Mouse (Mus musculus) testis, adult 2 months (tissue): Measurements from ENCODE around the gene Serpina6. TPM values are rescaled to one million over a fixed set of nuclear protein-coding genes. Genes with fewer than 3 reads are reported as not detected.
"Not testable (repeated sequence)": the region's sequence is repeated elsewhere in the genome, so short reads cannot be mapped to it uniquely, and the experiment has no call there.

Source experiments
- H3K27ac ChIP-seq: fragments of 200-500 bp; 2 replicates; pipeline ENCODE4 v1.5.1; 2012; ENCODE audit warnings: low read depth, low read length; ENCODE audit not compliant: control insufficient read depth, insufficient read depth
- H3K27me3 ChIP-seq: fragments of 200-500 bp; 2 replicates; pipeline ENCODE4 v1.6.1; 2012; ENCODE audit warnings: mild to moderate bottlenecking, low read length, moderate library complexity; ENCODE audit not compliant: control insufficient read depth, insufficient read depth
- H3K36me3 ChIP-seq: fragments of 200-500 bp; 2 replicates; pipeline ENCODE4 v1.6.1; 2012; ENCODE audit warnings: mild to moderate bottlenecking, low read length; ENCODE audit not compliant: control insufficient read depth, insufficient read depth
- H3K4me1 ChIP-seq: fragments of 200-500 bp; 2 replicates; pipeline ENCODE4 v1.6.1; 2012; ENCODE audit warnings: low read length; ENCODE audit not compliant: control insufficient read depth, insufficient read depth
- H3K4me3 ChIP-seq: fragments of 200-500 bp; 2 replicates; pipeline ENCODE4 v1.5.1; 2012; ENCODE audit warnings: low read depth, mild to moderate bottlenecking, low read length, moderate library complexity, mixed read lengths; ENCODE audit not compliant: control insufficient read depth
- CTCF ChIP-seq: fragments of 200-500 bp; IDR thresholded peaks from 2 replicates; pipeline ENCODE4 v1.5.1; 2012; ENCODE audit warnings: low read depth, mild to moderate bottlenecking, inconsistent platforms, low read length, moderate library complexity; ENCODE audit not compliant: control insufficient read depth, insufficient read depth, insufficient replicate concordance
- POLR2A ChIP-seq: fragments of 200-500 bp; IDR thresholded peaks from 2 replicates; pipeline ENCODE4 v1.6.1; 2012; ENCODE audit warnings: low read depth, mild to moderate bottlenecking, inconsistent platforms, low read length, moderate library complexity; ENCODE audit not compliant: control insufficient read depth
- polyA plus RNA-seq: library from polyadenylated mRNA; depleted of rRNA; stranded (reverse); fragments of >200 nt; gene quantifications from 2 replicates; pipeline ENCODE4 v1.2.3, GENCODE M21; 2012

The Serpina6 gene
- polyA plus RNA-seq, 1 experiment, result 0.07 TPM

DNA sequence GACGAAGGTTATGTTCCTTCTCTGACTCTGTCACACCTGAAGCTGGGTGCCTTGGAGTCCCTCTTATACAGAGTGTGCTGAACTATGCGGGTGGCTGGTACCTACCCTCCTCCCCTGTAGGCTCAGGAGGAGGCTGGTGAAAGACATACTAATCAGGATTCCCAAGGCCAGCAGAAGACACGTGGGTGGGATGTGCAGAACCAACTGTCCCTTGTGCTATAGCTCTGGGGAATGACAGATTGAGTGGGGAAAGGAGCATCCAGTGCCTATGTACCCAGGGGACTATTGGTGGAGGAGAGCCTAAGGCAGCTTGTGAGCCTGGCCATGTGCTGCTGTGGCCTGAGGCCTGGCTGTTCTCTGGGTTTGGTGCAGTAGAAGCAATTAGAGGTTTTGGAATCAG lies 29.0 kb upstream of the Serpina6 start:
- peaks cover 2% of the 10 kb centered on the region for H3K4me1 ChIP-seq
- TF ChIP-seq POLR2A (no peak), CTCF (no peak)
- H3K4me3 ChIP-seq, result no peak overlapping the region
- H3K36me3 ChIP-seq, result no peaks in the 10 kb centered on the region
- H3K27me3 ChIP-seq, result no peaks in the 10 kb centered on the region
- H3K27ac ChIP-seq, result 0 out of 2 replicates have a peak overlapping the region, but pooled peaks have one; percentile 37

DNA sequence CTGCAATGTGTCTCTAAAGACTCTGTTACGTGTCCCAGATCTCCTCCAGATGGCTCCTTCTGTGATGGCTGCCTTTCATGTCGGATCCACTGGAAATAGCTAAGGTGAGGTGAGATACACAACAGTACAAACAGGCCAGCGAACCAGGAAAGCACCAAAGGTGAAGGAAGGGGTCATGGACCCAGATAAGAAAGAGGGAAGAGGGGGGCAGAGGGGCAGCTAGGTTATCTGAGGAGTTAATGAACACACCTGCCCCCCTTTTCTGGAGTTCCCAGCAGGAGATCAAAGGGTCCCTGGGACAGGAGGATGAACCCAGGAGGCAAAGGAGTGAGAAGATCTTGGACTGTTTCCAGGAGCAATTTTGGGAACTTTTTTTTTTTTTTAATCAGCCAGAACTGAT lies 28.4 kb upstream of the Serpina6 start:
- Histone ChIP-seq H3K4me3 (no peak overlapping the region), H3K27ac (no peak overlapping the region), H3K27me3 (no peaks in the 10 kb centered on the region), H3K36me3 (no peaks in the 10 kb centered on the region), H3K4me1 (peaks cover 2% of the 10 kb centered on the region)
- no peak for TF ChIP-seq CTCF

GRCm38 (mm10) chr12:103683775-103684174 lies 26.8 kb upstream of the Serpina6 start:
- peaks cover 2% of the 10 kb centered on the region for H3K4me1 ChIP-seq
- H3K36me3 ChIP-seq, result no peaks in the 10 kb centered on the region
- H3K4me3 ChIP-seq, result no peak overlapping the region
- H3K27ac ChIP-seq, result no peak overlapping the region
- no peaks in the 10 kb centered on the region for H3K27me3 ChIP-seq
- TF ChIP-seq CTCF, result no peak
- no peak for TF ChIP-seq POLR2A

- H3K4me1 ChIP-seq, result peaks cover 1% of the 10 kb centered on the region
- no peaks in the 10 kb centered on the region for H3K36me3 ChIP-seq
- H3K4me3 ChIP-seq, result no peak overlapping the region
- H3K27ac ChIP-seq, result no peak overlapping the region
- TF ChIP-seq CTCF (no peak), POLR2A (no peak)
- no peaks in the 10 kb centered on the region for H3K27me3 ChIP-seq
These were observed 24.7 kb upstream of the Serpina6 start for GRCm38 (mm10) chr12:103681739-103682138.

DNA sequence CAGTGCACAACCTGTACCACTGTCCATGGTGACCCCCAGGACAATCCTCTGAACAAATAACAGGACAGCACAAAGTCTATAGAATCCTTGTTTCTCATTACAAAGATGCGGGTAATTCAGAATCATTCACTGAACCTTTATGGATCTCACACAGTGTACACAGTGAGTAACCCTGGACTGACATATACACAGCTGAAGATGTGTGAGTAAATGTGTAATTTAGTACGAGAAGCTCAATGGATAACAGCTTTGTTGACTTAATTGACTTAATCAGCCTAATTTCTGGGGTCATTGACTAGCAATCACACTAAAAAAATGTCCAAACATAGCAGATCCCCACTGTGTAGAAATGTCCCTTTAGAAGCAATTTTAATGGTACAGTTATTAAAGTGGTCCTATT lies 24.2 kb upstream of the Serpina6 start:
- H3K4me1 ChIP-seq, result no peaks in the 10 kb centered on the region
- H3K27me3 ChIP-seq, result no peaks in the 10 kb centered on the region
- H3K27ac ChIP-seq, result no peak overlapping the region
- no peak overlapping the region for H3K4me3 ChIP-seq
- H3K36me3 ChIP-seq, result no peaks in the 10 kb centered on the region
- no peak for TF ChIP-seq CTCF

GRCm38 (mm10) chr12:103679853-103680252 lies 22.8 kb upstream of the Serpina6 start:
- not testable (repeated sequence) for H3K27me3 ChIP-seq, H3K4me3 ChIP-seq, H3K4me1 ChIP-seq, H3K36me3 ChIP-seq, H3K27ac ChIP-seq

GRCm38 (mm10) chr12:103676039-103676438 lies 19.0 kb upstream of the Serpina6 start, which contains the start of gene Serpina16:
Gene Serpina16, minus strand, starts transcription at chr12:103676139.
- TF ChIP-seq CTCF (no peak), POLR2A (no peak)
- Histone ChIP-seq H3K27me3 (no peaks in the 10 kb centered on the region), H3K4me3 (no peak within 1 kb of the TSS)

DNA sequence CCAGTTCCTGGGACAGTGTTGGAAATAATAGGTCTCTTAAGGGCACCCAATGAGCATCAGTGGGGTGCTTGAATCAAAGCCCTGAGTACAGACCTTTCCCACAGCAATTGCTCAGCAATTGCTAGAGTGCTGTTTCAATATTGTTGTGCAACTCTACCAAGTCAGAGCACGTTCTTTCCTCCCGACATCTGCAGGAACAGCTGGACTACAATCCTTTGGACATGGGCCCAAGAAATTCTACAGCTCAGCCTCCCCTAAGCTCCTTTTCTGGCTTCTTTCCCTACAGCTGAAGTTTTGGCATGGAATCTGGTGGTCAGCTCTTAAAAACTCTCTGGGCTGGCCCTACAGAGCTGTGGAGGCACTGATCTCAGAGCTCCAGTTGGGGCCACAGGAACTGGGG lies 16.2 kb upstream of the Serpina6 start:
- Histone ChIP-seq H3K27me3 (no peaks in the 10 kb centered on the region), H3K4me1 (no peaks in the 10 kb centered on the region), H3K27ac (no peak overlapping the region), H3K36me3 (no peaks in the 10 kb centered on the region), H3K4me3 (no peak overlapping the region)
- no peak for TF ChIP-seq CTCF
- no peak for TF ChIP-seq POLR2A

More at GRCm38 (mm10) chr12:103676039-103676438, 19.0 kb upstream of the Serpina6 start, which contains the start of gene Serpina16:
- no peaks in the 10 kb centered on the region for H3K36me3 ChIP-seq
- no peaks in the 10 kb centered on the region for H3K4me1 ChIP-seq
- no peak within 1 kb of the TSS for H3K27ac ChIP-seq
